Mouse (Mus musculus): ENCODE data around the gene Chek2.

GRCm38 (mm10) chr5:110914859-110915258, 75.1 kb downstream of the Chek2 start:
- TF ChIP-seq CTCF (IDR thresholded peaks at IDR 0.05; ENCODE audit: borderline replicate concordance, insufficient read depth, low read length) (no peak), POLR2A (IDR thresholded peaks at IDR 0.05; ENCODE audit: low read depth, low read length) (no peak)

Measured in embryonic fibroblast, embryonic 13.5 days (primary cell).